Mouse (Mus musculus) embryonic fibroblast, embryonic 13.5 days (primary cell): ENCODE data around the gene H2afy.

Experiments
- CTCF ChIP-seq: IDR thresholded peaks from 2 replicates; pipeline ENCODE4 v1.5.1; 2011; ENCODE audit warnings: mild to moderate bottlenecking, control low read depth, low read length, moderate library complexity, borderline replicate concordance; ENCODE audit not compliant: insufficient read depth
- POLR2A ChIP-seq: IDR thresholded peaks from 2 replicates; pipeline ENCODE4 v1.6.1; 2011; ENCODE audit warnings: low read depth, mild to moderate bottlenecking, control low read depth, low read length, moderate library complexity

- TF ChIP-seq CTCF (no peak), POLR2A (no peak)
Observed at GRCm38 (mm10) chr13:56164372-56164771, 28.2 kb upstream of the H2afy start.
